In the genomic region with DNA sequence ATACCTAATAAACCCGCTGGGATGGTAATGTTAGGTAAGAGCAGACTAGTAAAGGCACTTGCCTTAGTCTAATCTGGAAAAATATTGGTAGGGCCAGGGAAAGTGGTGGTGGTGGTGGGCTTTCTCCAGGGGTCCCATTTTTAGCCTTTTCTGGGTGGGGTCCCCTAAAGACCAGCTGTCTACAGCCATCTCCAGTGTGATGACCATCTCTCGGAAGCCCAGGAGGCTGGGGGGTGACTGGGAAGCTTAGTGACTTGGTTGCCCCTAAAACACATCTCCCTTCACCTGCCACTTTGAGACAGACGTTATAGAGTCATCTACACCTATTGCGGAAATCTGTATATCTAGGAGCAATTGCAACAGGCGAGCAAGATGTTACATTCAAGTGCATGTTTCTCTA, we compare ENCODE assay signal across 14 mouse cellular contexts. TPM values are rescaled to one million over a fixed set of nuclear protein-coding genes. Genes with fewer than 3 reads are reported as not detected.
DNase-seq lines count a peak whose midpoint lies in the region; ATAC-seq and TF ChIP-seq lines count a peak whose summit lies in the region.
"Had no signal": no experiment of that assay in that cellular context is flagged by ENCODE, and none has a peak within 500 bp of the region (broad histone marks: within the 10 kb centered on the region; RNA-seq: fewer than 3 reads in every experiment).

No protein-coding gene starts in this region.

- H3K4me1 ChIP-seq in embryonic facial prominence, embryonic 12.5 days = peaks cover 73% of the 10 kb centered on the region
- peaks cover 79% of the 10 kb centered on the region for H3K4me1 ChIP-seq in embryonic facial prominence, embryonic 10.5 days
- peaks cover 93% of the 10 kb centered on the region for H3K4me1 ChIP-seq in midbrain, embryonic 10.5 days
- H3K4me1 ChIP-seq in midbrain, postnatal 0 days (ENCODE audit: insufficient read depth, low read length) = peaks cover 19% of the 10 kb centered on the region
- peaks cover 36% of the 10 kb centered on the region for H3K4me1 ChIP-seq in hindbrain, embryonic 16.5 days (ENCODE audit: control insufficient read depth, insufficient read depth, low read depth, low read length)
- H3K4me1 ChIP-seq in midbrain, embryonic 16.5 days (ENCODE audit: control insufficient read depth, insufficient read depth, low read length) = peaks cover 40% of the 10 kb centered on the region
- H3K4me1 ChIP-seq: liver, embryonic 15.5 days had no signal

- no peak for DNase-seq in embryonic facial prominence, embryonic 10.5 days (ENCODE audit: low spot score)
- no peak for DNase-seq in midbrain, embryonic 10.5 days (ENCODE audit: low spot score)
- no peak for DNase-seq in midbrain, postnatal 0 days (ENCODE audit: low spot score)
- no peak for DNase-seq in right cerebral cortex, postnatal 25 days
- DNase-seq: adrenal gland, adult 8-10 months; B cell, adult 2 months; gastrocnemius, postnatal 25 days; right cerebral cortex, adult 18-20 months had no signal

- 0 out of 2 replicates have a peak overlapping the region, but pooled peaks have one; percentile 4 for H3K27ac ChIP-seq in embryonic facial prominence, embryonic 12.5 days
- no peak overlapping the region for H3K27ac ChIP-seq in embryonic facial prominence, embryonic 10.5 days (replicated peaks)
- H3K27ac ChIP-seq in midbrain, embryonic 10.5 days (replicated peaks) = peak overlapping the region; percentile 52
- H3K27ac ChIP-seq in midbrain, postnatal 0 days (ENCODE audit: low read depth, low read length) = no peak overlapping the region
- no peak overlapping the region for H3K27ac ChIP-seq in hindbrain, embryonic 16.5 days (ENCODE audit: low read depth, low read length)
- peak overlapping the region; percentile 35; the same call in 1 of the 2 replicates for H3K27ac ChIP-seq in midbrain, embryonic 16.5 days (ENCODE audit: low read length)
- H3K27ac ChIP-seq: liver, embryonic 15.5 days had no signal

- H3K36me3 ChIP-seq in embryonic facial prominence, embryonic 12.5 days = peaks cover 10% of the 10 kb centered on the region
- peaks cover 16% of the 10 kb centered on the region for H3K36me3 ChIP-seq in embryonic facial prominence, embryonic 10.5 days (replicated peaks)
- peaks cover 69% of the 10 kb centered on the region for H3K36me3 ChIP-seq in midbrain, embryonic 10.5 days
- no peaks in the 10 kb centered on the region for H3K36me3 ChIP-seq in midbrain, postnatal 0 days (ENCODE audit: insufficient read depth, low read length)
- H3K36me3 ChIP-seq in hindbrain, embryonic 16.5 days (ENCODE audit: control insufficient read depth, insufficient read depth, low read length) = no peaks in the 10 kb centered on the region
- no peaks in the 10 kb centered on the region for H3K36me3 ChIP-seq in midbrain, embryonic 16.5 days (ENCODE audit: control insufficient read depth, insufficient read depth, low read length)
- H3K36me3 ChIP-seq: liver, embryonic 15.5 days had no signal

- no peak overlapping the region for H3K4me2 ChIP-seq in embryonic facial prominence, embryonic 12.5 days (replicated peaks)
- no peak overlapping the region for H3K4me2 ChIP-seq in midbrain, postnatal 0 days (ENCODE audit: low read depth, low read length, poor library complexity, severe bottlenecking)
- peak overlapping the region; percentile 2; the same call in 1 of the 2 replicates for H3K4me2 ChIP-seq in hindbrain, embryonic 16.5 days (ENCODE audit: low read length)
- no peak overlapping the region for H3K4me2 ChIP-seq in midbrain, embryonic 16.5 days (ENCODE audit: low read length)
- H3K4me2 ChIP-seq: liver, embryonic 15.5 days had no signal

- H3K4me3 ChIP-seq in embryonic facial prominence, embryonic 12.5 days = no peak overlapping the region
- no peak overlapping the region for H3K4me3 ChIP-seq in embryonic facial prominence, embryonic 10.5 days
- H3K4me3 ChIP-seq in midbrain, embryonic 10.5 days = peak overlapping the region; percentile 45; the same call in 1 of the 2 replicates
- H3K4me3 ChIP-seq in midbrain, postnatal 0 days (ENCODE audit: low read depth, low read length) = no peak overlapping the region
- no peak overlapping the region for H3K4me3 ChIP-seq in hindbrain, embryonic 16.5 days (ENCODE audit: low read length)
- no peak overlapping the region for H3K4me3 ChIP-seq in midbrain, embryonic 16.5 days (ENCODE audit: low read depth, low read length)
- H3K4me3 ChIP-seq: embryonic facial prominence, embryonic 15.5 days; liver, embryonic 15.5 days had no signal

- H3K9me3 ChIP-seq in embryonic facial prominence, embryonic 12.5 days = no peaks in the 10 kb centered on the region
- no peaks in the 10 kb centered on the region for H3K9me3 ChIP-seq in embryonic facial prominence, embryonic 10.5 days
- H3K9me3 ChIP-seq in midbrain, embryonic 10.5 days (replicated peaks) = no peaks in the 10 kb centered on the region
- H3K9me3 ChIP-seq in midbrain, postnatal 0 days (ENCODE audit: low read length) = no peaks in the 10 kb centered on the region
- H3K9me3 ChIP-seq in hindbrain, embryonic 16.5 days (ENCODE audit: control insufficient read depth, low read length) = no peaks in the 10 kb centered on the region
- H3K9me3 ChIP-seq in midbrain, embryonic 16.5 days (replicated peaks; ENCODE audit: control insufficient read depth, low read length, poor library complexity, severe bottlenecking) = no peaks in the 10 kb centered on the region
- H3K9me3 ChIP-seq: embryonic facial prominence, embryonic 15.5 days; liver, embryonic 15.5 days had no signal

- H3K27me3 ChIP-seq in embryonic facial prominence, embryonic 12.5 days = no peaks in the 10 kb centered on the region
- 0 out of 2 replicates have a peak, but pooled peaks cover 5% of the 10 kb centered on the region for H3K27me3 ChIP-seq in embryonic facial prominence, embryonic 10.5 days (replicated peaks; ENCODE audit: low read depth, poor library complexity, severe bottlenecking)
- no peaks in the 10 kb centered on the region for H3K27me3 ChIP-seq in midbrain, embryonic 10.5 days (ENCODE audit: low read depth, poor library complexity, severe bottlenecking)
- H3K27me3 ChIP-seq in midbrain, postnatal 0 days (ENCODE audit: insufficient read depth, low read length) = no peaks in the 10 kb centered on the region
- H3K27me3 ChIP-seq in hindbrain, embryonic 16.5 days (replicated peaks; ENCODE audit: control insufficient read depth, insufficient read depth, low read length) = no peaks in the 10 kb centered on the region
- no peaks in the 10 kb centered on the region for H3K27me3 ChIP-seq in midbrain, embryonic 16.5 days (ENCODE audit: control insufficient read depth, insufficient read depth, low read depth, low read length)
- H3K27me3 ChIP-seq: embryonic facial prominence, embryonic 15.5 days had no signal

- WGBS in embryonic facial prominence, embryonic 12.5 days = 78% methylated on average over 5 of the region's 5 CpGs
- 86% methylated on average over 5 of the region's 5 CpGs for WGBS in embryonic facial prominence, embryonic 10.5 days
- WGBS in midbrain, embryonic 10.5 days = 83% methylated on average over 5 of the region's 5 CpGs
- WGBS in midbrain, postnatal 0 days = 83% methylated on average over 5 of the region's 5 CpGs
- 79% methylated on average over 5 of the region's 5 CpGs for WGBS in hindbrain, embryonic 16.5 days
- WGBS in midbrain, embryonic 16.5 days = 70% methylated on average over 5 of the region's 5 CpGs

- no peak overlapping the region for H3K9ac ChIP-seq in embryonic facial prominence, embryonic 12.5 days
- H3K9ac ChIP-seq in midbrain, postnatal 0 days (replicated peaks; ENCODE audit: low read length, poor library complexity, severe bottlenecking) = no peak overlapping the region
- no peak overlapping the region for H3K9ac ChIP-seq in hindbrain, embryonic 16.5 days (ENCODE audit: low read depth, low read length)
- H3K9ac ChIP-seq in midbrain, embryonic 16.5 days (ENCODE audit: low read depth, low read length) = no peak overlapping the region
- H3K9ac ChIP-seq: embryonic facial prominence, embryonic 15.5 days; liver, embryonic 15.5 days had no signal

- TF ChIP-seq CTCF in midbrain, postnatal 0 days (IDR thresholded peaks at IDR 0.05) = no peak

- no peak for ATAC-seq in embryonic facial prominence, embryonic 12.5 days (ENCODE audit: insufficient number of reproducible peaks, insufficient read depth, low FRiP score, low TSS enrichment)
- no peak for ATAC-seq in midbrain, postnatal 0 days (ENCODE audit: low FRiP score)
- ATAC-seq in hindbrain, embryonic 16.5 days = no peak
- no peak for ATAC-seq in midbrain, embryonic 16.5 days
- ATAC-seq in monocyte, adult 5-6 weeks (replicated peaks; ENCODE audit: insufficient number of reproducible peaks, low FRiP score, low TSS enrichment, poor library complexity, severe bottlenecking) = no peak

RNA-seq across cellular contexts. Expression of gene Boc, which starts 6.0 kb away (rescaled TPM):
- polyA plus RNA-seq in embryonic facial prominence, embryonic 12.5 days (2016; fragmentation: Nextera tagmentation; extraction: Ambion mirVana) = 37.1 and 37.3 TPM in 2 replicates
- polyA plus RNA-seq in embryonic facial prominence, embryonic 10.5 days (2016; fragmentation: Nextera tagmentation; extraction: Ambion mirVana) = 14.2 and 14.3 TPM in 2 replicates
- polyA plus RNA-seq in midbrain, embryonic 10.5 days (2016; fragmentation: Nextera tagmentation; extraction: Ambion mirVana) = 30.8 and 37.1 TPM in 2 replicates
- total RNA-seq in midbrain, postnatal 0 days (2014; rRNA removed) = 13.5 and 24.9 TPM in 2 replicates
- polyA plus RNA-seq in midbrain, postnatal 0 days (2015; fragmentation: Nextera tagmentation; extraction: Ambion mirVana) = 2.7 and 3.9 TPM in 2 replicates
- 12.1 and 16.4 TPM in 2 replicates for polyA plus RNA-seq in hindbrain, embryonic 16.5 days (2015; fragmentation: Nextera tagmentation; extraction: Ambion mirVana)
- polyA plus RNA-seq in midbrain, embryonic 16.5 days (2015; fragmentation: Nextera tagmentation; extraction: Ambion mirVana) = 7.3 and 10.5 TPM in 2 replicates
- total RNA-seq in monocyte, adult 5-6 weeks (2017) = not detected in 3 replicates

Comparison
In these comparisons a context has a peak if more than half of its experiments do, and no peak if none do; other contexts are left out.
1. H3K27ac ChIP-seq: peak in embryonic facial prominence, embryonic 12.5 days (single experiment), midbrain, embryonic 10.5 days (single experiment) and midbrain, embryonic 16.5 days (single experiment); none in embryonic facial prominence, embryonic 10.5 days (single experiment), midbrain, postnatal 0 days (single experiment) and hindbrain, embryonic 16.5 days (single experiment).